In genomic region chr8:86651416-86651815, GRCm38 (mm10) we compare ENCODE assay signal across 11 mouse cellular contexts. TPM values are rescaled to one million over a fixed set of nuclear protein-coding genes. Genes with fewer than 3 reads are reported as not detected.
DNase-seq lines count a peak whose midpoint lies in the region; ATAC-seq and TF ChIP-seq lines count a peak whose summit lies in the region.
"Had no signal": no experiment of that assay in that cellular context is flagged by ENCODE, and none has a peak within 500 bp of the region (broad histone marks: within the 10 kb centered on the region; RNA-seq: fewer than 3 reads in every experiment).

No protein-coding gene starts in this region.

- no peaks in the 10 kb centered on the region for H3K9me3 ChIP-seq in intestine, embryonic 15.5 days
- no peaks in the 10 kb centered on the region for H3K9me3 ChIP-seq in intestine, postnatal 0 days (ENCODE audit: control insufficient read depth)
- no peaks in the 10 kb centered on the region for H3K9me3 ChIP-seq in midbrain, embryonic 13.5 days
- H3K9me3 ChIP-seq: heart, embryonic 12.5 days; limb, embryonic 12.5 days had no signal

- 71% methylated on average over 5 of the region's 5 CpGs for WGBS in intestine, embryonic 15.5 days
- WGBS in intestine, postnatal 0 days, result 68% methylated on average over 5 of the region's 5 CpGs
- WGBS in midbrain, embryonic 13.5 days, result 85% methylated on average over 5 of the region's 5 CpGs

- H3K36me3 ChIP-seq in intestine, embryonic 15.5 days, result no peaks in the 10 kb centered on the region
- peaks cover 17% of the 10 kb centered on the region for H3K36me3 ChIP-seq in intestine, postnatal 0 days (ENCODE audit: control insufficient read depth, insufficient read depth)
- peaks cover 41% of the 10 kb centered on the region for H3K36me3 ChIP-seq in midbrain, embryonic 13.5 days

- no peak overlapping the region for H3K9ac ChIP-seq in intestine, embryonic 15.5 days
- H3K9ac ChIP-seq in intestine, postnatal 0 days (ENCODE audit: low read depth, low read length), result no peak overlapping the region
- no peak overlapping the region for H3K9ac ChIP-seq in midbrain, embryonic 13.5 days (replicated peaks)
- H3K9ac ChIP-seq: heart, embryonic 12.5 days; limb, embryonic 12.5 days had no signal

- no peak overlapping the region for H3K4me3 ChIP-seq in intestine, embryonic 15.5 days (replicated peaks)
- H3K4me3 ChIP-seq in intestine, postnatal 0 days (ENCODE audit: low read depth, low read length), result no peak overlapping the region
- no peak overlapping the region for H3K4me3 ChIP-seq in midbrain, embryonic 13.5 days (replicated peaks)
- H3K4me3 ChIP-seq: erythroblast, embryonic 14.5 days; heart, embryonic 12.5 days; limb, embryonic 12.5 days had no signal

- H3K4me1 ChIP-seq in intestine, embryonic 15.5 days (replicated peaks), result no peaks in the 10 kb centered on the region
- no peaks in the 10 kb centered on the region for H3K4me1 ChIP-seq in intestine, postnatal 0 days (replicated peaks; ENCODE audit: control insufficient read depth, insufficient read depth, low read length)
- no peaks in the 10 kb centered on the region for H3K4me1 ChIP-seq in midbrain, embryonic 13.5 days (replicated peaks)
- H3K4me1 ChIP-seq: limb, embryonic 12.5 days had no signal

- no peak overlapping the region for H3K4me2 ChIP-seq in intestine, embryonic 15.5 days (replicated peaks)
- no peak overlapping the region for H3K4me2 ChIP-seq in intestine, postnatal 0 days (replicated peaks; ENCODE audit: low read depth)
- no peak overlapping the region for H3K4me2 ChIP-seq in midbrain, embryonic 13.5 days (replicated peaks)
- H3K4me2 ChIP-seq: heart, embryonic 12.5 days; limb, embryonic 12.5 days had no signal

- DNase-seq in layer of hippocampus, postnatal 36 days, result peak; percentile 50 to 57
- peak; percentile 34 for DNase-seq in skeletal muscle tissue, adult 2 months (ENCODE audit: low read depth, low spot score)
- DNase-seq in embryo, embryonic 9.5 days (ENCODE audit: extremely low spot score), result no peak
- no peak for DNase-seq in yolk sac, embryonic 10.5 days (ENCODE audit: low spot score)

- ATAC-seq in intestine, embryonic 15.5 days, result 0 out of 2 replicates have a peak, but pooled peaks have one; percentile 45
- ATAC-seq in intestine, postnatal 0 days, result no peak
- peak; percentile 95 for ATAC-seq in frontal cortex, adult (ENCODE audit: low TSS enrichment)
- no peak for ATAC-seq in midbrain, embryonic 13.5 days

- H3K27ac ChIP-seq in intestine, embryonic 15.5 days, result no peak overlapping the region
- no peak overlapping the region for H3K27ac ChIP-seq in intestine, postnatal 0 days (ENCODE audit: low read depth, low read length)
- H3K27ac ChIP-seq in midbrain, embryonic 13.5 days, result no peak overlapping the region
- H3K27ac ChIP-seq: limb, embryonic 12.5 days had no signal

- TF ChIP-seq CTCF in intestine, postnatal 0 days (IDR thresholded peaks at IDR 0.05; ENCODE audit: low read depth), result no peak

- H3K27me3 ChIP-seq in intestine, embryonic 15.5 days (replicated peaks), result no peaks in the 10 kb centered on the region
- no peaks in the 10 kb centered on the region for H3K27me3 ChIP-seq in intestine, postnatal 0 days (replicated peaks; ENCODE audit: control insufficient read depth, insufficient read depth, low read length)
- no peaks in the 10 kb centered on the region for H3K27me3 ChIP-seq in midbrain, embryonic 13.5 days
- H3K27me3 ChIP-seq: heart, embryonic 12.5 days; limb, embryonic 12.5 days had no signal

RNA-seq across cellular contexts. Expression of gene Lonp2, which starts 27.6 kb away (rescaled TPM):
- 60.9 and 63.0 TPM in 2 replicates for polyA plus RNA-seq in intestine, embryonic 15.5 days (2015; fragmentation: Nextera tagmentation; extraction: Ambion mirVana)
- 53.5 and 56.7 TPM in 2 replicates for polyA plus RNA-seq in intestine, postnatal 0 days (2015; fragmentation: Nextera tagmentation; extraction: Ambion mirVana)
- total RNA-seq in layer of hippocampus, postnatal 36 days (2021), result 10 to 100 TPM; 73.1 to 78.6 TPM
- 88.3 and 93.5 TPM in 2 replicates for polyA plus RNA-seq in midbrain, embryonic 13.5 days (2015; fragmentation: Nextera tagmentation; extraction: Ambion mirVana)

Comparison
In these comparisons a context has a peak if more than half of its experiments do, and no peak if none do; other contexts are left out.
1. ATAC-seq: peak in intestine, embryonic 15.5 days (single experiment) and frontal cortex, adult (single experiment); none in intestine, postnatal 0 days (single experiment) and midbrain, embryonic 13.5 days (single experiment).
2. DNase-seq: peak in layer of hippocampus, postnatal 36 days (2 of 2) and skeletal muscle tissue, adult 2 months (single experiment); none in embryo, embryonic 9.5 days (single experiment) and yolk sac, embryonic 10.5 days (single experiment).